Mouse (Mus musculus) left cerebral cortex, adult 11 months (tissue): ENCODE measurements around the gene Gm10310.
"Not testable (repeated sequence)": the region's sequence is repeated elsewhere in the genome, so short reads cannot be mapped to it uniquely, and the experiment has no call there.

Experiments used
- DNase-seq: peaks from one replicate; pipeline ENCODE4 v3.0.0; 2022; ENCODE audit warnings: low spot score

Gene Gm10310

GRCm38 (mm10) chr10:129984962-129985361 lies at the start of gene Gm10310:
Gene Gm10310, minus strand, starts transcription at chr10:129985062.
- not testable (repeated sequence) for DNase-seq

GRCm38 (mm10) chr10:130030048-130030447 lies 45.2 kb upstream of the Gm10310 start, which contains the start of gene Olfr821:
Gene Olfr821, plus strand, starts transcription at chr10:130030348.
- no peak for DNase-seq

- DNase-seq: no peak
These were observed 27.5 kb upstream of the Gm10310 start, which contains the start of gene Olfr820 for GRCm38 (mm10) chr10:130012321-130012720. Gene Olfr820, plus strand, starts transcription at chr10:130012621.

GRCm38 (mm10) chr10:130005366-130005765 lies 20.5 kb upstream of the Gm10310 start:
- not testable (repeated sequence) for DNase-seq

GRCm38 (mm10) chr10:130004104-130004503 lies 19.2 kb upstream of the Gm10310 start:
- not testable (repeated sequence) for DNase-seq

GRCm38 (mm10) chr10:129981867-129982266 lies 3.0 kb downstream of the Gm10310 start:
- DNase-seq: not testable (repeated sequence)

GRCm38 (mm10) chr10:129976040-129976439 lies 8.8 kb downstream of the Gm10310 start, which contains the start of gene Olfr247:
Gene Olfr247, minus strand, starts transcription at chr10:129976140.
- not testable (repeated sequence) for DNase-seq

- not testable (repeated sequence) for DNase-seq
These were observed 11.9 kb downstream of the Gm10310 start for GRCm38 (mm10) chr10:129972994-129973393.

GRCm38 (mm10) chr10:129967166-129967565 lies 17.7 kb downstream of the Gm10310 start, which contains the start of gene Olfr819:
Gene Olfr819, minus strand, starts transcription at chr10:129967266.
- not testable (repeated sequence) for DNase-seq

GRCm38 (mm10) chr10:129966232-129966631 lies 18.6 kb downstream of the Gm10310 start:
- DNase-seq: not testable (repeated sequence)

- no peak for DNase-seq
These were observed 35.9 kb downstream of the Gm10310 start, which contains the start of gene Olfr818 for GRCm38 (mm10) chr10:129949000-129949399. Gene Olfr818, minus strand, starts transcription at chr10:129949100.
